Mouse (Mus musculus) R1 (cell line): ENCODE data around the gene Ccr1l1.

Experiments used
- DNase-seq: peaks from one replicate; pipeline ENCODE4 v3.0.0-alpha.2; 2018; ENCODE audit warnings: low read depth, low spot score

Gene Ccr1l1

GRCm38 (mm10) chr9:123928759-123929246 is 49.4 kb downstream of the Ccr1l1 start:
- peak; percentile 85 for DNase-seq

- peak; percentile 64 for DNase-seq
These were observed 50.0 kb downstream of the Ccr1l1 start for GRCm38 (mm10) chr9:123928118-123928758.

DNA sequence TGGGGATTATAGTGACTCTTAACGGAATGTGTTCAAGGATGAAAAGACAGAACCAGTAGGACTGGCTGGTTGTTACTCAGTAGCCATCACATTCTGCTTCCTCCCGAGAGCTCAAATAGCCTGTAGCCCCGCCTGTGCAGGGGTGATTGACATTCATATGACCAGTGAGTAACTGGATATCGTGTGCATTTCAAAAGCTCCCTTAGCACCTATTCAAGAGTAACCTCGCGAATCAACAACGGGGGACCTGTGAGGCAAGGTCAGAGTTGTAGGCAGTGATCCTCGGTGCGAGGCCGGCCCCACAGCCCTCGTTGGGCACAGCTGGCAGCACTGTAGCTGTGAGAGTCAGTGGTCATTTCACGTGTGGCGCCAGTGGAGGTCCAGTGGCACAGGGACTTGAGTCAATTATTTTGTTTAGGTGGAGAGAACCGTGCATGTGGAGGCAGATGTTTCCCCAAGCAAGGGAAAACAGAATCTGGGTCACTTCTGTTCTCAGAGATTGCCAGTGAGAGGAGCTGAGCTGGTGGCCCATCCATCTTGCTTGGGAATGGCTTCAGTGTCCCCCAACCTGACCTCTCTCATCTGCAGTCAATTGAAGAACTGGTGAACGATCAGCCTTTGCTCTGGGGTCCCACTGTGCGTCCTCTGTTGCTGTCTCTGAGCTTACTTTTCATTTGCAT is 50.8 kb downstream of the Ccr1l1 start:
- DNase-seq, result peak; percentile 60
